Mouse (Mus musculus) common myeloid progenitor, adult 5-6 weeks (primary cell): ENCODE results near the gene Gpkow. TPM values are rescaled to one million over a fixed set of nuclear protein-coding genes. Genes with fewer than 3 reads are reported as not detected.
"Not testable (repeated sequence)": the region's sequence is repeated elsewhere in the genome, so short reads cannot be mapped to it uniquely, and the experiment has no call there.

Experiments
- ATAC-seq: replicated peaks from 2 replicates; pipeline ENCODE4 v1.8.0; 2016; ENCODE audit warnings: low read depth, mild to moderate bottlenecking, moderate TSS enrichment, inconsistent platforms; ENCODE audit not compliant: poor library complexity, severe bottlenecking
- total RNA-seq: library from RNA; stranded (forward); fragments of 200-1000, 187-1606 nt; gene quantifications from 2 replicates; pipeline ENCODE4 v1.2.3, GENCODE M21; 2017

Gene Gpkow
- total RNA-seq, 1 experiment from 2014 or later, result 22.4 TPM

GRCm38 (mm10) chrX:7680057-7680412 lies 16.9 kb upstream of the Gpkow start:
- ATAC-seq, result 0 out of 2 replicates have a peak, but pooled peaks have one; percentile 6

- ATAC-seq, result no peak
These were observed 16.1 kb upstream of the Gpkow start, which contains the start of gene Magix for GRCm38 (mm10) chrX:7680864-7681263. Gene Magix, minus strand, starts transcription at chrX:7681251.

GRCm38 (mm10) chrX:7688321-7688720 lies 8.6 kb upstream of the Gpkow start:
- no peak for ATAC-seq

- ATAC-seq, result no peak
These were observed 6.4 kb upstream of the Gpkow start for GRCm38 (mm10) chrX:7690486-7690885.

- peak; percentile 50 for ATAC-seq
These were observed 4.1 kb upstream of the Gpkow start for GRCm38 (mm10) chrX:7692862-7693261.

- 0 out of 2 replicates have a peak, but pooled peaks have one; percentile 4 for ATAC-seq
These were observed 411 bp upstream of the Gpkow start for GRCm38 (mm10) chrX:7696520-7696919.

- peak; percentile 42; the same call in 1 of the 2 replicates for ATAC-seq
These were observed 16.8 kb downstream of the Gpkow start for GRCm38 (mm10) chrX:7713764-7714134.

GRCm38 (mm10) chrX:7714135-7714899 lies 17.4 kb downstream of the Gpkow start, which contains the start of gene Wdr45:
Gene Wdr45, plus strand, starts transcription at chrX:7714333.
- ATAC-seq, result peak; percentile 98

GRCm38 (mm10) chrX:7716058-7716457 lies 19.1 kb downstream of the Gpkow start:
- ATAC-seq, result not testable (repeated sequence)

GRCm38 (mm10) chrX:7721514-7722281 lies 24.8 kb downstream of the Gpkow start, which contains the start of gene Gm45208:
Gene Gm45208, plus strand, starts transcription at chrX:7722245.
- peak; percentile 98 for ATAC-seq

GRCm38 (mm10) chrX:7722282-7722611 lies 25.3 kb downstream of the Gpkow start:
- ATAC-seq, result no peak

- no peak for ATAC-seq
These were observed 25.8 kb downstream of the Gpkow start for GRCm38 (mm10) chrX:7722691-7723090.

GRCm38 (mm10) chrX:7724135-7724534 lies 27.2 kb downstream of the Gpkow start:
- ATAC-seq, result no peak

- no peak for ATAC-seq
These were observed 28.9 kb downstream of the Gpkow start for GRCm38 (mm10) chrX:7725841-7726240.

- ATAC-seq, result no peak
These were observed 30.2 kb downstream of the Gpkow start for GRCm38 (mm10) chrX:7727176-7727575.

- ATAC-seq, result peak; percentile 98
These were observed 31.4 kb downstream of the Gpkow start, which contains the start of gene Praf2 for GRCm38 (mm10) chrX:7728215-7728921. Gene Praf2, plus strand, starts transcription at chrX:7728439.

- ATAC-seq, result no peak
These were observed 32.0 kb downstream of the Gpkow start for GRCm38 (mm10) chrX:7728922-7729265.

GRCm38 (mm10) chrX:7733571-7734156 lies 36.7 kb downstream of the Gpkow start:
- ATAC-seq, result peak; percentile 99

- no peak for ATAC-seq
These were observed 42.6 kb downstream of the Gpkow start for GRCm38 (mm10) chrX:7739336-7740081.
